Mouse (Mus musculus) inflammation-experienced regulatory T-cells, adult 6 months (primary cell): ENCODE data around the gene Cryba4. TPM values are rescaled to one million over a fixed set of nuclear protein-coding genes. Genes with fewer than 3 reads are reported as not detected.

Experiments
- ATAC-seq: one replicate; pipeline ENCODE4 v1.8.0; 2017
- polyA plus RNA-seq, 3 experiments: library from polyadenylated mRNA; unstranded; fragments of 100-300 nt; shearing (Covaris generic); gene quantifications; one replicate each; pipeline ENCODE4 v1.2.1; 2017

The Cryba4 gene
- polyA plus RNA-seq, 3 experiments from 2014 or later = 0.56 to 1.3 TPM; not detected in 1

- ATAC-seq = no peak
Measured at GRCm38 (mm10) chr5:112285548-112286085, 33.3 kb upstream of the Cryba4 start.

DNA sequence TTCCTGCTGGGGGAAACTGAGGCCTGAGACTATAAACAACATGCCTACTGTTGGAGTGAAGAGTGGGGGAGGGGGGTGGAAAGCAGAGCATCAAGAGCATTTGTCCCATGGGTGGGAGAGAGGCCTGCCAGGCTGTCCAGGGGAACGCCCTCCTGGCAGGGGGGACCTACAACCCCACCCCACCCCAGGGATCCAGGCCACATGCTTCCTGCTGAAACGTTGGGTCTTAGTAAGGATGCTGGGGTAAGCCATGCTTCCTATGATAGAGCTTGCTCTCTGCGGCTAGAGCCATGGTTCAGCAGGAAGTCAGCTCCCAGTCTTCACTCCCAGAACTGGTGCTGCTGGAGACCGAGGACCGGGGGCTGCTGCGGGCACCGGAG is 31.9 kb upstream of the Cryba4 start:
- no peak for ATAC-seq

- no peak for ATAC-seq
Measured at GRCm38 (mm10) chr5:112283543-112284202, 31.4 kb upstream of the Cryba4 start.

DNA sequence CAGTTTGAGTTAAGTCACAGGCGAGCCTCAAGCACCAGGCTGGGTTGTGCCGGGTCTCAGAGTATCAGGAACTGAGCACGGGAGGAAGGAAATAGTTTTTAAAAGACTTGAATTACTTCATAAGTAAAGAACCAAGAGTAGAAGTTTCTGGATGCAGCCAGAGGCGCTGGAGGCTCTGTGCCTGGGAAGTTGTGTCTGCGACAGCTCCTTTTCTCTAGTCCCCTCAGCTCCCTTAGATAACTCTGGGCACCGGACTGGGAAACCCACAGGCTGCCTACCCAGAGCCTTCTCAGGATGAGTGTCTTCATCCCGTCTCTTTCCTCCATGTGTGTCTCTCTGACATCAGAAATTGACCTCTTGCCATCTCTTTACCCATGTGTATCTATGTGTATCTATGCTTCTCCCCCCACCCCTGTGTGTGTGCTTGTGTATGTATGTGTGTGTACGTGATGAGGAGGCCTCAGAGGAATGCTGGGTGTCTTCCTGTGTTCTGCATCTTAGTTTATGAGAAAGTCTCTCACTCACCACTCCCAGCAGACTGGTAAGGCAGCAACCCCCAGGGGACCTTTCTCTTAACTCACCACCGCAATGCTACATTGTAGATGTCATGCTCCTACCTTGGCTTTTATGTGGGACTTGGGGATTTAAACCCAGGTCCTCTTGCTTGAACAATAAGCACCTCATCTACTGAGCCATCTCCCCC is 30.6 kb upstream of the Cryba4 start:
- no peak for ATAC-seq

DNA sequence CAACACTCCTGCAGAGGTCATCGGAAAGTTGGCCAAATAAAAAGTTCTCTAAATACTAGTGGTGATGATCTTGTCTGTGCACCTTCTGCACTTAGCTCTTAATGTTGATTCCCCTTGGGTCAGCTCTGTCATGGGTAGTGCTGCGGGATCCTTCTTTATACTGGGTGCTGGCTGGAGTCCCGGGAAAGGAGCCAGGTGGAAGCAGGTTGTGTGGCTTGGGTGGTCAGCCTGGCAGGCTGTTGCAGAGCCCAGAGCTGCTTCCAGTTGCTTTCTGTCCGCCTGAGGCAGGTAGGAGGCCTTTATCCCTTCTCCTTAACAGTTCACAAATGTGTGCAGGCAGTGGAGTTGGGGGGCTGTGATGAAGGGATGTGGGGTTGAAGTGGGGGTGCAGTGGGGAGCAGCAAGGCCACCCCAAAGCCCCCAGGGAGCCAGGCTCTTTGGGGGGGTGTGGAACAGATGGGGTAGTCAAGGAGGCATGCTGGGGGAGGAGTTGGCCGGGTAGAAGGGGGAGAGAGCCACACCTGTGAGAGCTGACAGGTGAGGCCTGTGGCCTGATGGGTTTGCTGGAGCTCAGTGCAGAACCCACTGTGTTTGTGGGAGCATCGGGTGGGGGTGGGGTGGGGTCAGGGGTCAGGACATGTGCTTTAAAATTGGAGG is 29.9 kb upstream of the Cryba4 start:
- no peak for ATAC-seq

- ATAC-seq = no peak
Measured at GRCm38 (mm10) chr5:112281676-112282075, 29.4 kb upstream of the Cryba4 start.

DNA sequence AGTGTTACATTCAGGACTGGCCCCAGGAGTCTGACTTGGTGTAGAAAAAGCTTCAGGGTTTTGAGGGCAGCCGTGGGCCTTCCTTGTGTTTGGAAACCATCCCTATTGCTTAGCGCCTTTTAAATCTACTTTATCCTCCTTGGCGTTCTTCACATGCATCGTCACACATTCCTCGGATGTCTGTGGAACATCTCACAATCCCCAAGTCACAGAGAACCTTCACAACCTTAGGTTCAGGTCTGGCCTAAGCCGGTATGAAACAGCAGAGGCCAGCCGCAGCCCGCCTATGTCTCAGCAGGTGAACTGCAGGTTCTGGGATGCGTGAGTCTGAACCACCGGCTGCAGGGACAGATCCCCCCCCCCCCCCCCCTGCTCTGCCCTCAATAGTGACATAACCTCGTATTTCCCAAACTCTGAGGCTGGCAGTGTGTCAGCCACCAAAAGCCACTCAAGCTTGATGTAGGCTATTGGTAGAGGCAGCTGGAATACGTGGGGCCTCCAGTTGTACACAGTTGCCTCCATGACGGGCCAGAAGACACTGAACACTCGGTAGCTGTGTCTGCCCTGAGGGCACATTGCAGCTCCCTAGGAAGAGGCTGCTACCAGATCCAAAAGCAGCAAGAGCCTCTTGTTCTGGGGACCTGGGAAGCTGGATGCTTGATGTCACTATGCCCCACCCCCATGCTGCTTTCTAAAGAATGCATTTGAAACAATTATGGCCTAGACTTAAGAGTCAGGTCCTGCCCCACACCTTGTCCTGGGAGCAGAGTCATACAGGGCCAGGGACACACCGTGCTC is 28.7 kb upstream of the Cryba4 start:
- ATAC-seq = no peak

GRCm38 (mm10) chr5:112280151-112280550 is 27.8 kb upstream of the Cryba4 start:
- ATAC-seq = no peak

DNA sequence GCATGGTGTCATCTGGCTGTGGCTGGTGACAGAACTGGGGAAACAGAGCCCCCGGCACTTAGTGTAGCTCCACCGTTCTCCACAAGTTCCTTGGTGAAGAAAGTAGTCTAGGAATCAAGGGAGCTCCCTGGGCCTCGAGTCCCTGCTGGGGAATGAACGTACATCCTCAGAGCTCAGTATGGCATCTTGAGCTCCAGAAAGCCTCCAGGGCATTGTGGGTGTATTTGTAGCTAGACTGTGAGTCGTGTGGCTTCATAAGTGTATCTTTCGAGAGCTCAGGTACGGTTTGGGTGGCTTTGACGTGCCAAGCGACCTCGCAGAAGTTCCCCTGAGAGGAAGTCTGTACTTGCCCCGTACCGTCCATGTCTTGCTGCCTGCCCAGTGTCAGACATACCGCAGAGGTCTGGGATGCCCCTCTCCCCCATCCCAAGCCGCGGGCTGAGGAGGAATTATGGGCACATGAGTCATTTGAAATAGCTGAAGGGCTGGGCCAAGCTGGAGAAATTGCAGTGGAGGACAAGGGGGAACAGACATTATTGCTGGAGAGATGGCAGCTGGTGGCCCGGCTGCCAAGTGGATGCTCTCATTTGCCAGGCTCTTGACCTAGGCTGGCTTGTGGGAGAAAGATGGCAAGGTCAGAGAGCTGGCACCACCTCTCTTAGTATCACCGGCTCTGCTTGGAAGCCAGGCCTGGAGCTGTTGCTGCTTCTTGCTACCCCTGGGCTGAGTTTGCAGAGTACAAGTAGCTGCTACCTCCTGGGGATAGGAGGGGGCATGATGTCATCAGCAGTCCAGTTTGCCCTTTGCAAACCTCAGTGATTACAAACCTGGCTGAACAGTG is 27.1 kb upstream of the Cryba4 start:
- no peak for ATAC-seq

DNA sequence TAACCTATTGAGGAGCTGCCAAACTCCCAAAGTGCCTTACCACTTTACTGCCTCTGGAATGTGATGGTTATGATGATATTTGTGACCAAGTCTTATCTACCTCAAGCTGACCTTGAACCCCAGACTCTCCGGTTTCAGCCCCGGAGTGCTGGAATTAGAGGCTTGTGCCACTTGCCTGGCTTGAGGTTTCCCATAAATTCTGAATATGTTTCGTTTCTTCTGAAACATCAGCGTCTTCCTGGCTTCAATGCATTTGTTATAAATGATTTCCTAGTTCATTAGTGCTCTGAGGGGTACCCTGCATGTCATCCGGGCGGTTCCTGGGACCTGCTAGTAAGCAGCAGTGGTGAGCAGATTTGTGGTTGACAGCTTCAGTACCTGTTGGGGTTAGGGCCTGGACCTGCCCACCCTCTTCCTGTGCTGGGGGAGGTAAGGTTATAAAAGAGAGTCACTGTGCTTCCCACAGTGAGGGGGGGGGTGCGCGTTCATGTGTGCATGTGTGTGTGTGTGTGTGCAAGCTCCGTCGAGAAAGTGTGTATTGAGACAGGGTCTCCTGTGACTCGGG is 25.7 kb upstream of the Cryba4 start:
- no peak for ATAC-seq

- ATAC-seq = peak; percentile 2
Measured at GRCm38 (mm10) chr5:112276907-112277348, 24.6 kb upstream of the Cryba4 start.

- ATAC-seq = peak; percentile 70
Measured at GRCm38 (mm10) chr5:112276267-112276873, 24.1 kb upstream of the Cryba4 start, which contains the start of gene Tpst2. Tpst2 (plus strand) TSS chr5:112276691.

DNA sequence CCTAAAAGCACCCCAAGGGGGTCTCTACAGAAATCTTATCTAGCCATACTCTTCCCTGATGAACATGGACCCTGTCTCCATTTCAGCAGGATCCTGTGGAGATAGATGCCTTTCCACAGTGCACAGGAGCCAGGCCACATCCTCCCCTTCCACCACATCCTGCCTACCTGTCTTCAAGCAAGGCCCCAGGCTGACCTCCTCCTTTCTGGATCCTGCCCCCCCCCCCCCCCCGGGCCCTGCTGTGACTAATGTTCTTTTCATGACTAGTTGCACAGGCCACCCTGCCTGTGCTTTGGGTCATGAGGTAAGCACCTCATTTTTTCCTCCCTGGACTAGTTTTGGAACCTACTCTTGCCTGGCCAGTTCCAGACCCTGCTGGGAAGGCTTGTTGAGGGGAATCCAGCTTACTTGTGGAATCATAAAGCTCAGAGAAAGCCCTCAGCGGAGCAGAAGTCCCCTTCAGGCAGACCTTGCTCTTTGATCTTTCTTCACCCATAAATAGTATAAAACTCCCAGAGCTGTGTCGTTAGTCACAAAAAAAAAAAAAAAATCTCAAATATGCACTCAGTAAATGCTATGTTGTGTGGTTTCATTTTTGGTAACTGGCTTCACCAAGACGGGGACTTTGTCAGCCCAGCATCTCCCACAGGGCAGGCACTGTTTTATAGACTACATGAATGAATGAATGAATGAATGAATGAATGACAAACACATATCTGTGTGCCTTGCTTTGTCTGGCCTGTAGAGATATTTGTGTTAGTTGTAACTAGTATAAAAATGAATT is 22.9 kb upstream of the Cryba4 start:
- ATAC-seq = peak; percentile 20

DNA sequence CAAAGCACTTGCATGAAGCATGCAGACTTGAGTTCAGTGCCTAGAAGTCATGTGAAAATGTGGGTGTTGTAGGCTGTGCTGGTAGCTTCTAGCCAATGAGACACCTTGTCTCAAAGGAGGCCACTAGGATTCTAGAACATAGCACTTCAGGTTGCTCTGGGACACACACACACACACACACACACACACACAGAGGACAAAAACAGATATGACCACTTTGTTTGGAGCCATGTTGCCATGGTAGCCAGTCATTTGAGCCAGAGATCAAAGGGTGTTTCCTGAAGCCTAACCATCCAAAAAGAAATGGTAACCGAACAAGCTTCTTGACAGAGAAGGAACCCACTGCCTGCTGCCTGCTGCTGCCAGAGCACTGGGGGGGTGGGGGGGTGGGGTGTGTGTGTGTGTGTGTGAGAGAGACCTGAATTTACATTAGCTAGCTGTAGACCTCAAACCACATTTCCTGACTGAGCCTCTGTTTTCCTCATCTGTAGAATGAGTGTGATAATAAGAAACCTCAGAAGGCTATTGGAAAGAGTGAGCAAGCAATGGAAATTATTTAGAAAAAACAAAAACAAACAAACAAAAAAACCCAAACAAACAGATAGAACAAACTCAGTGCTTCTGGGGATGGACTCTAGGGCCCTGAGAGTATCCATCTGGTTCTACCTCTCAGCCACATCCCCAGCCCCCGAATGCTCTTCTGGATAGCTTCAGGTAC is 21.6 kb upstream of the Cryba4 start:
- ATAC-seq = peak; percentile 23

- ATAC-seq = no peak
Measured at GRCm38 (mm10) chr5:112272934-112273333, 20.6 kb upstream of the Cryba4 start.

- ATAC-seq = peak; percentile 52
Measured at GRCm38 (mm10) chr5:112270764-112271541, 18.6 kb upstream of the Cryba4 start.

- no peak for ATAC-seq
Measured at GRCm38 (mm10) chr5:112266011-112266777, 13.9 kb upstream of the Cryba4 start.

GRCm38 (mm10) chr5:112265515-112265914 is 13.2 kb upstream of the Cryba4 start:
- ATAC-seq = no peak
